Mouse (Mus musculus): ENCODE measurements at regions not wholly inside any gene's neighbourhood (a gene's known extent, or its start where the extent isn't known, plus 50 kb on each side); places are given as distances from the start of the nearest gene placed in this dataset.

GRCm38 (mm10) chr7:113623296-113623695 is 109.7 kb downstream of the Far1 start:
- Histone ChIP-seq H3K27me3 (replicated peaks) (no peaks in the 10 kb centered on the region), H3K4me3 (replicated peaks in 1 of 3; ENCODE audit: low read depth in 2 of 3, low read length in 2 of 3, poor library complexity in 1 of 3) (no peak overlapping the region), H3K9me3 (replicated peaks; ENCODE audit: low read length) (peaks cover 7% of the 10 kb centered on the region), H3K36me3 (replicated peaks in 1 of 2; ENCODE audit: control insufficient read depth in 1 of 2, insufficient read depth in 1 of 2, low read length in 1 of 2) (no peaks in the 10 kb centered on the region), H3K27ac (ENCODE audit: insufficient read depth, low read depth) (no peak overlapping the region), H3K79me2 (replicated peaks; ENCODE audit: control insufficient read depth, extremely low read depth, insufficient read depth, poor library complexity, severe bottlenecking) (no peaks in the 10 kb centered on the region), H3K4me1 (ENCODE audit: control insufficient read depth in 1 of 2, insufficient read depth in 2 of 2) (no peaks in the 10 kb centered on the region), H3K4me2 (ENCODE audit: insufficient read depth, low read depth, poor library complexity, severe bottlenecking) (no peak overlapping the region), H3K9ac (ENCODE audit: insufficient read depth, low read depth) (no peak overlapping the region)
- dilution Hi-C loops (cut with MboI; ENCODE audit: extremely low pct_ligation_motif_present, extremely low pct_unique_long_range_greater_than_20kb, low sequenced_read_pairs): no loop called here
- DNase-seq (ENCODE audit: extremely low read depth): no peak
- in situ Hi-C loops (cut with MboI; ENCODE audit: low pct_ligation_motif_present, low pct_unique_long_range_greater_than_20kb, low sequenced_read_pairs): loop anchor here (25.0 kb wide), 1 partner anchor 89 kb away; no protein-coding TSS in a partner anchor
- TF ChIP-seq NELFE (IDR thresholded peaks at IDR 0.05; ENCODE audit: low read depth, low read length) (no peak), TBP (conservative IDR thresholded peaks at IDR 0.05; ENCODE audit: low read depth, low read length) (no peak), E2F4 (IDR thresholded peaks at IDR 0.05; ENCODE audit: insufficient replicate concordance, low read depth, low read length) (no peak), ZC3H11A (IDR thresholded peaks at IDR 0.05; ENCODE audit: low read depth, low read length) (no peak), MYC (IDR thresholded peaks at IDR 0.05; ENCODE audit: low read depth, low read length) (no peak), MEF2A (IDR thresholded peaks at IDR 0.05; ENCODE audit: borderline replicate concordance, low read depth, low read length) (no peak), MAFK (IDR thresholded peaks at IDR 0.05; ENCODE audit: insufficient replicate concordance, low read length) (no peak), USF2 (conservative IDR thresholded peaks at IDR 0.05; ENCODE audit: low read depth, low read length) (no peak), CHD1 (IDR thresholded peaks at IDR 0.05; ENCODE audit: low read depth, low read length) (no peak), NRF1 (IDR thresholded peaks at IDR 0.05; ENCODE audit: low read depth, low read length) (no peak), ZMIZ1 (IDR thresholded peaks at IDR 0.05; ENCODE audit: low read depth, low read length) (no peak), JUN (IDR thresholded peaks at IDR 0.05; ENCODE audit: insufficient read depth, low read depth, low read length) (no peak), POLR2A (IDR thresholded peaks at IDR 0.05; ENCODE audit: low read depth, low read length) (no peak), MXI1 (IDR thresholded peaks at IDR 0.05; ENCODE audit: low read depth, low read length) (no peak), JUND (conservative IDR thresholded peaks at IDR 0.05; ENCODE audit: low read depth, low read length) (no peak), GABPA (IDR thresholded peaks at IDR 0.05; ENCODE audit: insufficient replicate concordance, low read depth, low read length) (no peak)

DNA sequence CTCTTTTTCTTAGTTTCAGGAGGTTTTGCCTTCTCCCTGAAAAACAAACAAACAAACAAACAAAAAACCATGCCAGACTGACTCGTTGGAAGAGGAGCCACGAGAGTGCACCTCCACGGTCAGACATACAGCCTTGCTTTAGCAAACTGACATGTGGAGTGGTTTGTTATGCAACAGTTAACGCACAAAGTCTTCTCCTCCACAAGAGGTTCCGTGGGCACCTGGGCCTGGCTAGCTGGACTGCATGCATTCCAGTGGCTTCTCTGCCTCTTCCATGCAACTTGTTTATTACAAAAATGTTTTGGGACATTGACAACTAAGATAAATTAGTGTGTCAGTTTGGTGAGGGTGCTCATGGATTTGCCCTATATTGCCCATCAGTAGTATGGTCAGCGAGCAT is 110.3 kb downstream of the Far1 start:
- H3K79me2 ChIP-seq (replicated peaks; ENCODE audit: control insufficient read depth, extremely low read depth, insufficient read depth, poor library complexity, severe bottlenecking): no peaks in the 10 kb centered on the region
- dilution Hi-C loops (cut with MboI; ENCODE audit: extremely low pct_ligation_motif_present, extremely low pct_unique_long_range_greater_than_20kb, low sequenced_read_pairs): no loop called here

More for the DNA sequence above, 110.3 kb downstream of the Far1 start:
- Histone ChIP-seq H3K27me3 (replicated peaks) (no peaks in the 10 kb centered on the region), H3K9me3 (replicated peaks; ENCODE audit: low read length) (peaks cover 7% of the 10 kb centered on the region), H3K36me3 (replicated peaks in 1 of 2; ENCODE audit: control insufficient read depth in 1 of 2, insufficient read depth in 1 of 2, low read length in 1 of 2) (no peaks in the 10 kb centered on the region), H3K27ac (ENCODE audit: insufficient read depth, low read depth) (no peak overlapping the region), H3K4me1 (ENCODE audit: control insufficient read depth in 1 of 2, insufficient read depth in 2 of 2) (no peaks in the 10 kb centered on the region), H3K4me3 (replicated peaks in 1 of 3; ENCODE audit: low read depth in 2 of 3, low read length in 2 of 3, poor library complexity in 1 of 3) (no peak overlapping the region), H3K9ac (ENCODE audit: insufficient read depth, low read depth) (no peak overlapping the region), H3K4me2 (ENCODE audit: insufficient read depth, low read depth, poor library complexity, severe bottlenecking) (no peak overlapping the region)
- no peak for TF ChIP-seq EP300 (IDR thresholded peaks at IDR 0.05; ENCODE audit: low read length)
- TF ChIP-seq CHD1 (IDR thresholded peaks at IDR 0.05; ENCODE audit: low read depth, low read length): no peak
- no peak for TF ChIP-seq CHD2 (IDR thresholded peaks at IDR 0.05; ENCODE audit: low read length)
- DNase-seq (ENCODE audit: extremely low read depth): no peak
- in situ Hi-C loops (cut with MboI; ENCODE audit: low pct_ligation_motif_present, low pct_unique_long_range_greater_than_20kb, low sequenced_read_pairs): loop anchor here (25.0 kb wide), 1 partner anchor 88 kb away; no protein-coding TSS in a partner anchor

Data from CH12.LX (cell line).